18 mouse cellular contexts compared by ENCODE assay signal in the genomic region with DNA sequence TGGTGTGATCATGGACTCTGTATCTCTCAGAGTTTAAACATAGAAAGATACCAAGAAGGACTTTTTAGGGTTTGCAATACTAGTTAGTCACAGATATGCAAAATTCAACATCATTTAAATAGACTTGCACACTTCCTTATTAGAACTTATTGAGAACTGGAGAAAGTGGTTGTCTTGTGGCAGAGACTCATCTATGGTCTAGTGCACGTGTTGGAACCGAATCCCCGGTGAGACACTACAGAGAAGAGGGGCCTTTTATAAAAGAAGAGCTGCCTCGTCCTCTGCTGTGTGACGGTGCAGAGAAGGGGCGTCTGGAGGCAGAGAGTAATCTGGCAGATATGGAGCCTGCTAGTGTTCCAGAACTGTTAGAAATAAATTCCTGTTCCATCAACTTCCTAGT. TPM values are rescaled to one million over a fixed set of nuclear protein-coding genes. Genes with fewer than 3 reads are reported as not detected.
DNase-seq lines count a peak whose midpoint lies in the region; TF ChIP-seq lines count a peak whose summit lies in the region.
"Had no signal": no experiment of that assay in that cellular context is flagged by ENCODE, and none has a peak within 500 bp of the region (broad histone marks: within the 10 kb centered on the region; RNA-seq: fewer than 3 reads in every experiment).

No protein-coding gene starts in this region.

- no peak for TF ChIP-seq POLR2A in CH12.LX (IDR thresholded peaks at IDR 0.05; ENCODE audit: low read depth, low read length)

- dilution Hi-C loops in CH12.LX (cut with MboI; ENCODE audit: extremely low pct_ligation_motif_present, extremely low pct_unique_long_range_greater_than_20kb, low sequenced_read_pairs): no loop called here

- H3K9me3 ChIP-seq in CH12.LX (replicated peaks; ENCODE audit: low read length): no peaks in the 10 kb centered on the region
- H3K9me3 ChIP-seq: G1E had no signal

- no peak overlapping the region for H3K9ac ChIP-seq in CH12.LX (ENCODE audit: insufficient read depth, low read depth)

- in situ Hi-C loops in CH12.LX (cut with MboI; ENCODE audit: low pct_ligation_motif_present, low pct_unique_long_range_greater_than_20kb, low sequenced_read_pairs): no loop called here

- no peak for TF ChIP-seq CTCF in CH12.LX (conservative IDR thresholded peaks at IDR 0.05 in 1 of 2, IDR thresholded peaks at IDR 0.05 in 1 of 2; ENCODE audit: low read depth in 2 of 2, low read length in 2 of 2)

- peaks cover 0 to 13% of the 10 kb centered on the region in 2 experiments; a peak in 2 of 4 replicates for H3K4me1 ChIP-seq in CH12.LX (ENCODE audit: control insufficient read depth in 1 of 2, insufficient read depth in 2 of 2)

- no peaks in the 10 kb centered on the region for H3K27me3 ChIP-seq in CH12.LX (replicated peaks)
- H3K27me3 ChIP-seq: Patski had no signal

- no peak overlapping the region for H3K4me3 ChIP-seq in CH12.LX (replicated peaks in 1 of 3; ENCODE audit: low read depth in 2 of 3, low read length in 2 of 3, poor library complexity in 1 of 3)

- no peaks in the 10 kb centered on the region for H3K79me2 ChIP-seq in CH12.LX (replicated peaks; ENCODE audit: control insufficient read depth, extremely low read depth, insufficient read depth, poor library complexity, severe bottlenecking)

- DNase-seq in A20 (ENCODE audit: low read depth, low spot score) (peak; percentile 43), CH12.LX (ENCODE audit: extremely low read depth) (peak; percentile 52)
- no peak for DNase-seq in layer of hippocampus, adult 18-20 months (ENCODE audit: low spot score in 2 of 2)
- no peak for DNase-seq in gastrocnemius, postnatal 25 days
- DNase-seq: adrenal gland, adult 2 months; adrenal gland, adult 8-10 months; adrenal gland, postnatal 10 days; adrenal gland, postnatal 14 days; adrenal gland, postnatal 25 days; adrenal gland, postnatal 36 days; B cell, adult 2 months; cerebellum, adult 11 months; cerebellum, adult 11-12 months; cerebellum, adult 18-20 months; cerebellum, adult 2 months; cerebellum, adult 8-10 months had no signal

- H3K36me3 ChIP-seq in CH12.LX (replicated peaks in 1 of 2; ENCODE audit: control insufficient read depth in 1 of 2, insufficient read depth in 1 of 2, low read length in 1 of 2): peaks cover 8 to 41% of the 10 kb centered on the region in 2 experiments

- H3K27ac ChIP-seq in CH12.LX (ENCODE audit: insufficient read depth, low read depth): no peak overlapping the region

- no peak for TF ChIP-seq RAD21 in CH12.LX (IDR thresholded peaks at IDR 0.05; ENCODE audit: low read depth, low read length)

- no peak overlapping the region for H3K4me2 ChIP-seq in CH12.LX (ENCODE audit: insufficient read depth, low read depth, poor library complexity, severe bottlenecking)

- TF ChIP-seq EP300 in CH12.LX (IDR thresholded peaks at IDR 0.05; ENCODE audit: low read length): no peak

TF ChIP-seq in CH12.LX, 34 proteins besides CTCF, POLR2A, EP300 and RAD21:
- TF ChIP-seq BHLHE40 (IDR thresholded peaks at IDR 0.05; ENCODE audit: low read depth, low read length) (peak; percentile 69), TBP (conservative IDR thresholded peaks at IDR 0.05; ENCODE audit: low read depth, low read length) (no peak)

RNA-seq across cellular contexts. Expression of a gene that starts 44.6 kb away (rescaled TPM):
- total RNA-seq in CH12.LX (2012; rRNA removed) (5.7 and 6.4 TPM in 2 replicates), CH12.LX (2014; rRNA removed) (6.8 and 7.3 TPM in 2 replicates)
- polyA plus RNA-seq in CH12.LX (2012; ENCODE audit: insufficient read length, low read depth): 6.6 and 6.9 TPM in 2 replicates
- 10 to 100 TPM; 66.5 to 67.3 TPM for total RNA-seq in layer of hippocampus, adult 18-20 months (2021)
- 10 to 100 TPM; 49.7 to 52.4 TPM for total RNA-seq in gastrocnemius, postnatal 25 days (2021)

RNA-seq across cellular contexts. Expression of a gene that starts 45.6 kb away (rescaled TPM):
- total RNA-seq in CH12.LX (2012; rRNA removed) (15.9 and 18.3 TPM in 2 replicates), CH12.LX (2014; rRNA removed) (12.1 and 13.6 TPM in 2 replicates)
- 15.3 and 17.6 TPM in 2 replicates for polyA plus RNA-seq in CH12.LX (2012; ENCODE audit: insufficient read length, low read depth)
- 1 to 10 TPM; 5.6 to 6.4 TPM for total RNA-seq in layer of hippocampus, adult 18-20 months (2021)
- total RNA-seq in gastrocnemius, postnatal 25 days (2021): 1 to 10 TPM; 3.1 to 3.2 TPM

Comparison
In these comparisons a context has a peak if more than half of its experiments do, and no peak if none do; other contexts are left out.
1. DNase-seq: peak in A20 (single experiment) and CH12.LX (single experiment); none in layer of hippocampus, adult 18-20 months (0 of 2) and gastrocnemius, postnatal 25 days (single experiment).
2. RNA of a gene that starts 44.6 kb away (total RNA-seq): 66.5 to 67.3 TPM in layer of hippocampus, adult 18-20 months and 49.7 to 52.4 TPM in gastrocnemius, postnatal 25 days; 5.7 to 7.3 TPM in CH12.LX; every median in the first group is over 4 times any median in the second.